Mouse (Mus musculus) gastrocnemius, postnatal 14 days (tissue): Measurements from ENCODE around the gene Epyc. TPM values are rescaled to one million over a fixed set of nuclear protein-coding genes. Genes with fewer than 3 reads are reported as not detected.
"Not testable (repeated sequence)": the region's sequence is repeated elsewhere in the genome, so short reads cannot be mapped to it uniquely, and the experiment has no call there.

Experiments
- DNase-seq: peaks from one replicate; pipeline ENCODE4 v3.0.0; 2021; ENCODE audit warnings: mixed read lengths
- intact Hi-C: fragments of 180-260 bp; cut with DNase I; formaldehyde crosslinking; loops from one replicate; pipeline ENCODE4 v1.15.1; 2025; ENCODE audit warnings: low total_unique reads
- total RNA-seq, 2 experiments: library from RNA; stranded (reverse); gene quantifications; 2 replicates each; pipeline ENCODE4 v1.2.3; 2021

Epyc gene
- total RNA-seq, 2 experiments from 2014 or later, result 0.18 TPM; not detected in 1

- no peak for DNase-seq
- intact Hi-C loops, result no loop called here
Observed at GRCm38 (mm10) chr10:97702321-97702720, 58.5 kb downstream of the Epyc start.

GRCm38 (mm10) chr10:97704562-97704961 lies 60.7 kb downstream of the Epyc start:
- intact Hi-C loops, result no loop called here
- peak; percentile 25 for DNase-seq

GRCm38 (mm10) chr10:97712687-97713086 lies 68.8 kb downstream of the Epyc start:
- DNase-seq, result peak; percentile 4
- intact Hi-C loops, result loop anchor here (10.0 kb wide), 1 partner anchor 1372 kb away; no protein-coding TSS in a partner anchor

GRCm38 (mm10) chr10:97714584-97714983 lies 70.7 kb downstream of the Epyc start:
- no peak for DNase-seq
- intact Hi-C loops, result loop anchor here (10.0 kb wide), 1 partner anchor 1370 kb away; no protein-coding TSS in a partner anchor

- intact Hi-C loops, result loop anchor here (10.0 kb wide), 1 partner anchor 1369 kb away; no protein-coding TSS in a partner anchor
Observed at GRCm38 (mm10) chr10:97715289-97715906, 71.5 kb downstream of the Epyc start.

GRCm38 (mm10) chr10:97717233-97717632 lies 73.4 kb downstream of the Epyc start:
- intact Hi-C loops, result loop anchor here (10.0 kb wide), 1 partner anchor 1368 kb away; no protein-coding TSS in a partner anchor

More at GRCm38 (mm10) chr10:97715289-97715906, 71.5 kb downstream of the Epyc start:
- DNase-seq, result no peak

GRCm38 (mm10) chr10:97718021-97718420 lies 74.2 kb downstream of the Epyc start:
- DNase-seq, result no peak
- intact Hi-C loops, result loop anchor here (10.0 kb wide), 1 partner anchor 1367 kb away; no protein-coding TSS in a partner anchor

More at GRCm38 (mm10) chr10:97717233-97717632, 73.4 kb downstream of the Epyc start:
- DNase-seq, result no peak

GRCm38 (mm10) chr10:97720625-97721024 lies 76.8 kb downstream of the Epyc start:
- intact Hi-C loops, result no loop called here
- DNase-seq, result no peak

- intact Hi-C loops, result no loop called here
- DNase-seq, result no peak
Observed at GRCm38 (mm10) chr10:97722709-97723108, 78.8 kb downstream of the Epyc start.

- intact Hi-C loops, result no loop called here
- DNase-seq, result no peak
Observed at GRCm38 (mm10) chr10:97725929-97726328, 82.1 kb downstream of the Epyc start.

GRCm38 (mm10) chr10:97726655-97727054 lies 82.8 kb downstream of the Epyc start, which contains the start of gene C030005K15Rik:
TSS of gene C030005K15Rik (minus strand) at chr10:97726755.
- DNase-seq, intact Hi-C loops: not testable (repeated sequence)

Other genes starting within 250 kb of the Epyc start
- gene Dcn, start 164.5 kb upstream of the Epyc start, total RNA-seq, result 100 to 1,000 TPM; 413 to 497 TPM
- gene Lum, start 78.9 kb upstream of the Epyc start, total RNA-seq, result 10 to 100 TPM; 36.7 to 56.8 TPM
- gene Kera, start 37.2 kb upstream of the Epyc start, total RNA-seq, result 10 to 100 TPM; 50.2 to 52.1 TPM
- gene Ccer1, start 49.0 kb downstream of the Epyc start, total RNA-seq, result not detected
- gene C030005K15Rik, start 82.7 kb downstream of the Epyc start, total RNA-seq, result not detected